In the genomic region with DNA sequence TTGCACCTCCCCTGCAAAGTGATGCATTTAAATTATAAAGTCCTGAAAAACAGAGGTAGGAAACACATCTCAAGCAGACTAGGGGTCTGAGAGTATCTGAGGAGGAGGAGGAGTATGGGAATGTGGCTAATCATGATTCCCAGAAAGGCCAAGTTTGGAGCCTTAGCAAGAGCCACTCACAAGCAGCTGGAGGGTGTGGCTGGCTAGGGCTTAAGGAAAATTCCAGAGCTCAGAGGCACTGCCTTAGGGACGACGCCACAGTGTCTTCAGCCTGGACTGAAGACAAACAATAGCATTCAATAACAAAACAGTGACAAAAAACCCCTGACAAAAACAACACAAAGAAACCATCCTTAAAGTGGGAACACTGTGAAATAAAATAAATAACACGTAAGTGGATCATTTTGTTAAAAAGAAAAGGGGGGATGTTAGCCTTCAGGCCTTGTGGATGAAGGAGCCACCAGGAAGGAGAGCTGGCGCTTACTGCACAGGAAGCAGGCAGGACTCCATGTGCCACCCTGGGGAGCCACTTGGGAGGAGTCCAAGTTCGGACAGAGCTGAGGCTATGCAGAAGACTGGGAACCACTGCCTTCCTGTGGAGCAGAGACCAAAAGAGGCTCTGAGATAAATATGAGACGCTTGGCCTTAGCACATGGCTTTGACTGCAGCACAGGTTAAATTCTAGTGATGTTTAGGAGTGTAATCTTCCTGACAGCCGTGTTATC, we compare ENCODE assay signal across 13 mouse cellular contexts. TPM values are rescaled to one million over a fixed set of nuclear protein-coding genes. Genes with fewer than 3 reads are reported as not detected.
DNase-seq lines count a peak whose midpoint lies in the region; ATAC-seq and TF ChIP-seq lines count a peak whose summit lies in the region.
"Had no signal": no experiment of that assay in that cellular context is flagged by ENCODE, and none has a peak within 500 bp of the region (broad histone marks: within the 10 kb centered on the region; RNA-seq: fewer than 3 reads in every experiment).

No protein-coding gene starts in this region.

- TF ChIP-seq POLR2A in brain, embryonic 14.5 days (IDR thresholded peaks at IDR 0.05; ENCODE audit: borderline replicate concordance, extremely low read depth, insufficient read depth, insufficient read length, poor library complexity, severe bottlenecking): no peak

- no peak for TF ChIP-seq CTCF in brain, embryonic 14.5 days (IDR thresholded peaks at IDR 0.05; ENCODE audit: borderline replicate concordance, extremely low read depth, insufficient read depth, insufficient read length)
- no peak for TF ChIP-seq CTCF in heart, postnatal 0 days (IDR thresholded peaks at IDR 0.05; ENCODE audit: low read depth)
- no peak for TF ChIP-seq CTCF in lung, postnatal 0 days (IDR thresholded peaks at IDR 0.05)

- no peak overlapping the region for H3K9ac ChIP-seq in kidney, embryonic 14.5 days (ENCODE audit: low read depth, low read length)
- H3K9ac ChIP-seq in heart, postnatal 0 days (replicated peaks; ENCODE audit: low read depth, low read length): no peak overlapping the region
- H3K9ac ChIP-seq in lung, postnatal 0 days (replicated peaks; ENCODE audit: low read depth): no peak overlapping the region
- H3K9ac ChIP-seq in intestine, embryonic 16.5 days (ENCODE audit: low read depth, low read length): no peak overlapping the region
- H3K9ac ChIP-seq: liver, embryonic 12.5 days had no signal

- DNase-seq in kidney, adult 11 months: peak; percentile 21
- peak; percentile 6 for DNase-seq in brain, embryonic 14.5 days (ENCODE audit: low read depth)
- no peak for DNase-seq in heart, postnatal 0 days (ENCODE audit: low spot score)
- peak; percentile 40 for DNase-seq in lung, postnatal 0 days (ENCODE audit: low spot score)
- DNase-seq in embryo, embryonic 10 days (ENCODE audit: low spot score): no peak
- no peak for DNase-seq in left cerebral cortex, adult 11 months (ENCODE audit: low spot score)
- DNase-seq: thymus, postnatal 36 days had no signal

- 78% methylated on average over 7 of the region's 7 CpGs for WGBS in kidney, embryonic 14.5 days
- 50% methylated on average over 7 of the region's 7 CpGs for WGBS in heart, postnatal 0 days
- WGBS in lung, postnatal 0 days: 35% methylated on average over 7 of the region's 7 CpGs
- 52% methylated on average over 7 of the region's 7 CpGs for WGBS in intestine, embryonic 16.5 days

- no peak overlapping the region for H3K27ac ChIP-seq in kidney, embryonic 14.5 days (ENCODE audit: low read depth, low read length)
- no peak overlapping the region for H3K27ac ChIP-seq in heart, postnatal 0 days (ENCODE audit: low read depth)
- H3K27ac ChIP-seq in lung, postnatal 0 days (ENCODE audit: low read length): no peak overlapping the region
- no peak overlapping the region for H3K27ac ChIP-seq in intestine, embryonic 16.5 days (ENCODE audit: low read length)
- H3K27ac ChIP-seq: liver, embryonic 12.5 days; midbrain, embryonic 10.5 days had no signal

- no peaks in the 10 kb centered on the region for H3K4me1 ChIP-seq in kidney, embryonic 14.5 days (ENCODE audit: control insufficient read depth, insufficient read depth, low read length)
- no peaks in the 10 kb centered on the region for H3K4me1 ChIP-seq in heart, postnatal 0 days (ENCODE audit: control insufficient read depth, insufficient read depth)
- no peaks in the 10 kb centered on the region for H3K4me1 ChIP-seq in lung, postnatal 0 days (ENCODE audit: insufficient read depth, low read depth, low read length)
- no peaks in the 10 kb centered on the region for H3K4me1 ChIP-seq in intestine, embryonic 16.5 days (ENCODE audit: control insufficient read depth, insufficient read depth, low read length)
- H3K4me1 ChIP-seq: liver, embryonic 12.5 days; midbrain, embryonic 10.5 days had no signal

- H3K4me2 ChIP-seq in kidney, embryonic 14.5 days (replicated peaks; ENCODE audit: low read depth, low read length): no peak overlapping the region
- no peak overlapping the region for H3K4me2 ChIP-seq in heart, postnatal 0 days (ENCODE audit: low read depth, low read length)
- no peak overlapping the region for H3K4me2 ChIP-seq in lung, postnatal 0 days (replicated peaks; ENCODE audit: low read depth, low read length)
- no peak overlapping the region for H3K4me2 ChIP-seq in intestine, embryonic 16.5 days (ENCODE audit: low read depth, low read length)
- H3K4me2 ChIP-seq: liver, embryonic 12.5 days had no signal

- no peak overlapping the region for H3K4me3 ChIP-seq in kidney, embryonic 14.5 days (ENCODE audit: low read length)
- no peak overlapping the region for H3K4me3 ChIP-seq in heart, postnatal 0 days (ENCODE audit: low read depth, low read length)
- no peak overlapping the region for H3K4me3 ChIP-seq in lung, postnatal 0 days (ENCODE audit: low read depth, low read length)
- H3K4me3 ChIP-seq in intestine, embryonic 16.5 days (ENCODE audit: low read length): no peak overlapping the region
- H3K4me3 ChIP-seq: liver, embryonic 12.5 days; midbrain, embryonic 10.5 days had no signal

- ATAC-seq in kidney, embryonic 14.5 days (ENCODE audit: low FRiP score, low TSS enrichment): no peak
- 0 out of 2 replicates have a peak, but pooled peaks have one; percentile 20 for ATAC-seq in heart, postnatal 0 days (ENCODE audit: insufficient read depth, low read depth)
- ATAC-seq in lung, postnatal 0 days: peak; percentile 73
- no peak for ATAC-seq in intestine, embryonic 16.5 days
- ATAC-seq: forebrain, embryonic 16.5 days; hindbrain, embryonic 16.5 days; liver, embryonic 12.5 days had no signal

- H3K36me3 ChIP-seq in kidney, embryonic 14.5 days (ENCODE audit: control insufficient read depth, insufficient read depth, low read length): no peaks in the 10 kb centered on the region
- H3K36me3 ChIP-seq in heart, postnatal 0 days (replicated peaks; ENCODE audit: control insufficient read depth, insufficient read depth, low read length): no peaks in the 10 kb centered on the region
- H3K36me3 ChIP-seq in lung, postnatal 0 days (ENCODE audit: insufficient read depth, low read length): no peaks in the 10 kb centered on the region
- H3K36me3 ChIP-seq in intestine, embryonic 16.5 days (ENCODE audit: control insufficient read depth, insufficient read depth, low read length): no peaks in the 10 kb centered on the region
- H3K36me3 ChIP-seq: liver, embryonic 12.5 days; midbrain, embryonic 10.5 days had no signal

- H3K27me3 ChIP-seq in kidney, embryonic 14.5 days (ENCODE audit: control insufficient read depth, insufficient read depth, low read length): no peaks in the 10 kb centered on the region
- no peaks in the 10 kb centered on the region for H3K27me3 ChIP-seq in heart, postnatal 0 days (ENCODE audit: control insufficient read depth, insufficient read depth, low read length)
- no peaks in the 10 kb centered on the region for H3K27me3 ChIP-seq in lung, postnatal 0 days (replicated peaks; ENCODE audit: insufficient read depth, low read length)
- H3K27me3 ChIP-seq in intestine, embryonic 16.5 days (replicated peaks; ENCODE audit: control insufficient read depth, insufficient read depth, low read length): no peaks in the 10 kb centered on the region
- H3K27me3 ChIP-seq: liver, embryonic 12.5 days had no signal

- no peaks in the 10 kb centered on the region for H3K9me3 ChIP-seq in kidney, embryonic 14.5 days (ENCODE audit: control insufficient read depth, low read length)
- no peaks in the 10 kb centered on the region for H3K9me3 ChIP-seq in heart, postnatal 0 days (replicated peaks; ENCODE audit: control insufficient read depth, low read length)
- H3K9me3 ChIP-seq in lung, postnatal 0 days (ENCODE audit: low read length): no peaks in the 10 kb centered on the region
- H3K9me3 ChIP-seq in intestine, embryonic 16.5 days (ENCODE audit: control insufficient read depth, low read length): no peaks in the 10 kb centered on the region
- H3K9me3 ChIP-seq: liver, embryonic 12.5 days; midbrain, embryonic 10.5 days had no signal

- TF ChIP-seq EP300 in heart, postnatal 0 days (IDR thresholded peaks at IDR 0.05; ENCODE audit: low read depth): no peak
- TF ChIP-seq EP300 in lung, postnatal 0 days (IDR thresholded peaks at IDR 0.05): peak; percentile 43; the same call in 1 of the 2 replicates

RNA-seq across cellular contexts. Expression of a gene that starts 56.6 kb away (rescaled TPM):
- polyA plus RNA-seq in kidney, embryonic 14.5 days (2014; fragmentation: Nextera tagmentation; extraction: Ambion mirVana): 108 and 136 TPM in 2 replicates
- polyA plus RNA-seq in brain, embryonic 14.5 days (2012; rRNA removed): 48.3 and 99.0 TPM in 2 replicates
- total RNA-seq in heart, postnatal 0 days (2014; rRNA removed; ENCODE audit: low replicate concordance): 21.2 and 26.0 TPM in 2 replicates
- polyA plus RNA-seq in heart, postnatal 0 days (2015; fragmentation: Nextera tagmentation; extraction: Ambion mirVana): 50.5 and 55.7 TPM in 2 replicates
- polyA plus RNA-seq in lung, postnatal 0 days (2015; fragmentation: Nextera tagmentation; extraction: Ambion mirVana): 271 and 276 TPM in 2 replicates
- 71.1 and 78.1 TPM in 2 replicates for polyA plus RNA-seq in intestine, embryonic 16.5 days (2015; fragmentation: Nextera tagmentation; extraction: Ambion mirVana)

Comparison
In these comparisons a context has a peak if more than half of its experiments do, and no peak if none do; other contexts are left out.
1. DNase-seq: peak in kidney, adult 11 months (single experiment), brain, embryonic 14.5 days (single experiment) and lung, postnatal 0 days (single experiment); none in heart, postnatal 0 days (single experiment), embryo, embryonic 10 days (single experiment) and left cerebral cortex, adult 11 months (single experiment).
2. ATAC-seq: peak in heart, postnatal 0 days (single experiment) and lung, postnatal 0 days (single experiment); none in kidney, embryonic 14.5 days (single experiment) and intestine, embryonic 16.5 days (single experiment).